Mouse (Mus musculus): ENCODE measurements around the gene Pced1b. TPM values are rescaled to one million over a fixed set of nuclear protein-coding genes. Genes with fewer than 3 reads are reported as not detected.

Gene Pced1b
- polyA plus RNA-seq, 1 experiment from 2014 or later = 2.2 TPM

- no peak for ATAC-seq (ENCODE audit: insufficient number of reproducible peaks, low FRiP score, low TSS enrichment, low read depth)
- H3K9ac ChIP-seq = no peak overlapping the region
- H3K4me2 ChIP-seq (replicated peaks) = no peak overlapping the region
- H3K4me1 ChIP-seq = no peaks in the 10 kb centered on the region
- H3K4me3 ChIP-seq (replicated peaks) = no peak overlapping the region
- no peaks in the 10 kb centered on the region for H3K36me3 ChIP-seq
- no peak overlapping the region for H3K27ac ChIP-seq (replicated peaks)
- no peaks in the 10 kb centered on the region for H3K9me3 ChIP-seq (replicated peaks)
- no peaks in the 10 kb centered on the region for H3K27me3 ChIP-seq
- WGBS = 57% methylated on average over 5 of the region's 5 CpGs
Measured at GRCm38 (mm10) chr15:97322821-97323220, 75.9 kb downstream of the Pced1b start.

GRCm38 (mm10) chr15:97323466-97323865, 76.6 kb downstream of the Pced1b start:
- no peaks in the 10 kb centered on the region for H3K27me3 ChIP-seq
- whole genome bisulfite sequencing = 78% methylated on average over 24 of the region's 24 CpGs
- H3K27ac ChIP-seq (replicated peaks) = no peak overlapping the region
- no peaks in the 10 kb centered on the region for H3K9me3 ChIP-seq (replicated peaks)
- H3K4me3 ChIP-seq (replicated peaks) = no peak overlapping the region
- H3K36me3 ChIP-seq = no peaks in the 10 kb centered on the region
- ATAC-seq (ENCODE audit: insufficient number of reproducible peaks, low FRiP score, low TSS enrichment, low read depth) = no peak
- H3K4me2 ChIP-seq (replicated peaks) = no peak overlapping the region
- no peaks in the 10 kb centered on the region for H3K4me1 ChIP-seq
- H3K9ac ChIP-seq = no peak overlapping the region

DNA sequence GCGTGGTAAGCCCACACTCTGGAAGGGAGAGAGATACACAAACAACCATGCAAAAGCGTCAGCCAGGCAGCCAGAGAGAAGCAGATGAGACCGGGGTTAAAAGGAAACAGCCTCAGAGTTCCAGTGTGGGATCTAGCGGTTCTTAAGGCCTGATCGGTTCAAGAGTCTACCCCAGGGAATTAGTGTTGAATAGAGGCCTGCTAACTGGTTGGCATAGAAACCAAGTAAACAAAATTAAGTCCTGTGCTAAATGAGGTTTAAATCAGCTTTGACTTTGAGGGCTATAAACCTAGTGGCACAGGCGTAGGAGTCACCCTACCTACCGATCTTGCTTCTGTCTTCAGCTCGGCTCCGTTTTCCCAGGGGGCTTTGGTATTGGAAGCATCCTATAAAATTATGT, 77.4 kb downstream of the Pced1b start:
- no peaks in the 10 kb centered on the region for H3K4me1 ChIP-seq
- no peaks in the 10 kb centered on the region for H3K36me3 ChIP-seq
- H3K9me3 ChIP-seq (replicated peaks) = no peaks in the 10 kb centered on the region
- no peak overlapping the region for H3K9ac ChIP-seq
- WGBS = 61% methylated on average over 9 of the region's 9 CpGs
- no peaks in the 10 kb centered on the region for H3K27me3 ChIP-seq
- H3K4me2 ChIP-seq (replicated peaks) = no peak overlapping the region
- H3K27ac ChIP-seq (replicated peaks) = no peak overlapping the region
- H3K4me3 ChIP-seq (replicated peaks) = no peak overlapping the region
- ATAC-seq (ENCODE audit: insufficient number of reproducible peaks, low FRiP score, low TSS enrichment, low read depth) = no peak

- WGBS = 74% methylated on average over 18 of the region's 18 CpGs
- Histone ChIP-seq H3K9ac (no peak overlapping the region), H3K27me3 (no peaks in the 10 kb centered on the region), H3K9me3 (replicated peaks) (no peaks in the 10 kb centered on the region), H3K4me1 (no peaks in the 10 kb centered on the region), H3K36me3 (no peaks in the 10 kb centered on the region), H3K27ac (replicated peaks) (no peak overlapping the region), H3K4me3 (replicated peaks) (no peak overlapping the region), H3K4me2 (replicated peaks) (no peak overlapping the region)
- no peak for ATAC-seq (ENCODE audit: insufficient number of reproducible peaks, low FRiP score, low TSS enrichment, low read depth)
Measured at GRCm38 (mm10) chr15:97327500-97328081, 80.7 kb downstream of the Pced1b start.

- WGBS = 70% methylated on average over 9 of the region's 9 CpGs
- no peak overlapping the region for H3K4me2 ChIP-seq (replicated peaks)
- H3K9me3 ChIP-seq (replicated peaks) = no peaks in the 10 kb centered on the region
- no peaks in the 10 kb centered on the region for H3K27me3 ChIP-seq
- ATAC-seq (ENCODE audit: insufficient number of reproducible peaks, low FRiP score, low TSS enrichment, low read depth) = no peak
- 0 out of 2 replicates have a peak, but pooled peaks cover 1% of the 10 kb centered on the region for H3K4me1 ChIP-seq
- H3K4me3 ChIP-seq (replicated peaks) = no peak overlapping the region
- H3K36me3 ChIP-seq = no peaks in the 10 kb centered on the region
- H3K9ac ChIP-seq = no peak overlapping the region
- no peak overlapping the region for H3K27ac ChIP-seq (replicated peaks)
Measured at GRCm38 (mm10) chr15:97332582-97332981, 85.7 kb downstream of the Pced1b start.

DNA sequence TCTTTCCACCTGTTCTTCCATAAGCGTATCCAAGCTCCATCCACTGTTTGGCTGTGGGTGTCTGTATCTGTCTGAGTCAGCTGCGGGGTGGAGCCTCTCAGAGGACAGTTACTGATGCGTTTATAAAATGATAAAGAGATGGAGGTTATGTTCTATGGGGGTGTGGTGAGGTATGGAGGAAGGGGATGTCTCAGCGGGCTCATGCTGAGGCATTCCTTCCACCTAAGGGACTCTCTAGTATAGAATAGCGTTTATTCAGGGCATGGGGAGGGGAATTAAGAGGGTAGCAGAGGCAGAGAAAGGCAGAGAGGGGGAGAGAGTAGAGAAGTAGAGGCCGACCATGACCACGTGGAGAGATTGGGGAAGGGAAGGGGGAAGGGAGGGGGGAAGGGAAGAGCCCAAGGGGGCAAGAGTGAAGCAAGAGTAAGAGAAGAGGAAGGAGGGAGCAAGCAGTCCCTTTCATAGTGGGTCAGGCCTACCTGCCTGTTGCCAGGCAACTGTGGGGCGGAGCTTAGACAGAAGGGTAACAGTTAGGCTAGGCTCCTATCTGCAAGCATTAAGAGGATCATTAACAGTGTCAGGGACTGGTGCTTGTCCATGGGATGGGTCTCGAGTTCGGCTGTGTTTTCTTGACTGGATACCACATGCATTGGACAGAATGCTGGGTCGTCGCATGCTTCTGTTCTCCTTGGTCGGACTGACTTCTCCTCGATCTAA, 90.9 kb downstream of the Pced1b start:
- H3K9me3 ChIP-seq (replicated peaks) = no peaks in the 10 kb centered on the region
- no peaks in the 10 kb centered on the region for H3K36me3 ChIP-seq
- peak overlapping the region; percentile 27 for H3K4me3 ChIP-seq (replicated peaks)
- H3K4me2 ChIP-seq (replicated peaks) = peak overlapping the region; percentile 47
- H3K9ac ChIP-seq = no peak overlapping the region
- no peak overlapping the region for H3K27ac ChIP-seq (replicated peaks)
- 32% methylated on average over 14 of the region's 14 CpGs for WGBS
- peaks cover 14% of the 10 kb centered on the region; the same call in 1 of the 2 replicates for H3K4me1 ChIP-seq
- H3K27me3 ChIP-seq = no peaks in the 10 kb centered on the region
- no peak for ATAC-seq (ENCODE audit: insufficient number of reproducible peaks, low FRiP score, low TSS enrichment, low read depth)

- Histone ChIP-seq H3K9ac (no peak overlapping the region), H3K36me3 (no peaks in the 10 kb centered on the region), H3K27ac (replicated peaks) (no peak overlapping the region), H3K27me3 (no peaks in the 10 kb centered on the region), H3K4me3 (replicated peaks) (peak overlapping the region; percentile 27), H3K4me1 (peaks cover 14% of the 10 kb centered on the region; the same call in 1 of the 2 replicates), H3K9me3 (replicated peaks) (no peaks in the 10 kb centered on the region), H3K4me2 (replicated peaks) (peak overlapping the region; percentile 47)
- WGBS = 6% methylated on average over 17 of the region's 17 CpGs
- ATAC-seq (ENCODE audit: insufficient number of reproducible peaks, low FRiP score, low TSS enrichment, low read depth) = no peak
Measured at GRCm38 (mm10) chr15:97338377-97339060, 91.6 kb downstream of the Pced1b start.

- Histone ChIP-seq H3K9ac (no peak overlapping the region), H3K9me3 (replicated peaks) (no peaks in the 10 kb centered on the region), H3K4me2 (replicated peaks) (no peak overlapping the region), H3K36me3 (no peaks in the 10 kb centered on the region), H3K4me3 (replicated peaks) (no peak overlapping the region), H3K4me1 (peaks cover 14% of the 10 kb centered on the region; the same call in 1 of the 2 replicates), H3K27ac (replicated peaks) (no peak overlapping the region), H3K27me3 (no peaks in the 10 kb centered on the region)
- no peak for ATAC-seq (ENCODE audit: insufficient number of reproducible peaks, low FRiP score, low TSS enrichment, low read depth)
- WGBS = 79% methylated on average over 9 of the region's 9 CpGs
Measured at GRCm38 (mm10) chr15:97342336-97342735, 95.4 kb downstream of the Pced1b start.

DNA sequence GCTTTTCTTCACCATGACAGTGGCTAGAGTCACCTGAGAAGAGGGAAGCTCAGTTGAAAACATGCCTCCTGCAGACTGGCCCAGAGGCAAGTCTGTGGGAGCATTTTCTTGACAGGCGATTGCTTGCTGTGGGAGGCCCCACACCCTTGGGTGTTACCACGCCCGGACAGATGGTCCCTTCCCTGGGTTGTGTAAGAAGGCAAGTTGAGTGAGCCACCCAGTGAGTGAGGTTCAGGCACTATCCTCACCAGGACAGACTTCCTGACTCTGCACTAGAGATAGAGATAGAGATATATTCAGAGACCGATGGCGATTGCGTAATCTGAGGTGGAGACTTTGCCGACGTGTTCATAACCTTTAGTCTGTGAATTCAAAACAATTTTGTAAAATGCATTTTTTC, 96.0 kb downstream of the Pced1b start:
- WGBS = 74% methylated on average over 8 of the region's 8 CpGs
- no peaks in the 10 kb centered on the region for H3K27me3 ChIP-seq
- no peak overlapping the region for H3K27ac ChIP-seq (replicated peaks)

DNA sequence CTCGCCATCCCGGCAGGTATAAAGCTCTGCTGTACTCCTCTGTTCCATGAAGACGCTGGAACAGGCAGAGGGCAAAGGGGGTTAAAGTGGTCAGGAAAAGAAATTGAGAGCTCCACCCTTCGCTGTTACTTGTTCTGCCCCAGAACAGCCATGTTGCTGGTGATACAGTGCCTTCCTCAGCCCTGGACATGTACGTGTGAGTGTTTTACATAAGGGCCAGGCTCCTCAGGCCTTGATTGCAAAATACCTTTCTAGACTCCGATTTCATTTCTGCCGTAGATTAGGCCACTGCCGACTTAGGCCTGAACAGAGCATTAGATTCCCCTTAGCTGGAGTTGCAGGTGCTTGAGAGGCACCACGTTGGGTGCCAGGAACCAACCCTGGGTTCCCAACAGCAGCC, 97.0 kb downstream of the Pced1b start:
- Histone ChIP-seq H3K4me3 (replicated peaks) (no peak overlapping the region), H3K4me2 (replicated peaks) (no peak overlapping the region), H3K27ac (replicated peaks) (no peak overlapping the region), H3K9me3 (replicated peaks) (no peaks in the 10 kb centered on the region), H3K4me1 (peaks cover 3% of the 10 kb centered on the region; the same call in 1 of the 2 replicates), H3K27me3 (no peaks in the 10 kb centered on the region), H3K9ac (no peak overlapping the region), H3K36me3 (no peaks in the 10 kb centered on the region)
- 89% methylated on average over 9 of the region's 9 CpGs for WGBS
- no peak for ATAC-seq (ENCODE audit: insufficient number of reproducible peaks, low FRiP score, low TSS enrichment, low read depth)

More for the DNA sequence above, 96.0 kb downstream of the Pced1b start:
- H3K9ac ChIP-seq = no peak overlapping the region
- no peak overlapping the region for H3K4me3 ChIP-seq (replicated peaks)
- H3K36me3 ChIP-seq = no peaks in the 10 kb centered on the region
- ATAC-seq (ENCODE audit: insufficient number of reproducible peaks, low FRiP score, low TSS enrichment, low read depth) = no peak
- peaks cover 10% of the 10 kb centered on the region; the same call in 1 of the 2 replicates for H3K4me1 ChIP-seq
- H3K4me2 ChIP-seq (replicated peaks) = no peak overlapping the region
- no peaks in the 10 kb centered on the region for H3K9me3 ChIP-seq (replicated peaks)

DNA sequence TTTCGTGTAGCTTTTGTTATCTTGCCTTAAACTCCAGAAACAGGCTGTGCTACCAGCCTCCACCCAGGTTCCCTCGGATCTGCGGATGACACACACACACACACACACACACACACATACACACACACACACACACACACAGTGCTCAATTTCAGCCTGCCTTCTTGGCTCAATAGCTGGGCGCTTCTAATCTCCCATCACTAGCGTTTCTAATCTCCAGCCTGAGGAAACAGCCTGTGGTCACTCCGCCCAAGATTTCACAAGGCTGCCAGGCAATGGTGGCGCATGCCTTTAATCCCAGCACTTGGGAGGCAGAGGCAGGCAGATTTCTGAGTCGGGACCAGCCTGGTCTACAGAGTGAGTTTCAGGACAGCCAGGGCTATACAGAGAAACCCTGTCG, 98.2 kb downstream of the Pced1b start:
- 90% methylated on average over 9 of the region's 9 CpGs for WGBS
- H3K27me3 ChIP-seq = no peaks in the 10 kb centered on the region
- H3K9ac ChIP-seq = no peak overlapping the region
- H3K4me2 ChIP-seq (replicated peaks) = no peak overlapping the region
- H3K9me3 ChIP-seq (replicated peaks) = no peaks in the 10 kb centered on the region
- no peak for ATAC-seq (ENCODE audit: insufficient number of reproducible peaks, low FRiP score, low TSS enrichment, low read depth)
- H3K36me3 ChIP-seq = no peaks in the 10 kb centered on the region
- no peaks in the 10 kb centered on the region for H3K4me1 ChIP-seq
- no peak overlapping the region for H3K27ac ChIP-seq (replicated peaks)
- no peak overlapping the region for H3K4me3 ChIP-seq (replicated peaks)
